Mouse (Mus musculus): ENCODE measurements around the gene Eipr1.

- no peak for TF ChIP-seq CTCF (IDR thresholded peaks at IDR 0.05; ENCODE audit: control insufficient read depth, insufficient read depth, insufficient replicate concordance, low read depth, low read length)
- no peak for TF ChIP-seq POLR2A (IDR thresholded peaks at IDR 0.05; ENCODE audit: control insufficient read depth, low read depth, low read length)
Observed at GRCm38 (mm10) chr12:28800423-28800822, 48.8 kb downstream of the Eipr1 start.

All from testis, adult 2 months (tissue).